Mouse (Mus musculus) liver, embryonic 13.5 days (tissue): Measurements from ENCODE around the gene Nudt1. TPM values are rescaled to one million over a fixed set of nuclear protein-coding genes. Genes with fewer than 3 reads are reported as not detected.
"Not testable (repeated sequence)": the region's sequence is repeated elsewhere in the genome, so short reads cannot be mapped to it uniquely, and the experiment has no call there.

ENCODE experiments used
- ATAC-seq: fragments of 200-750 bp; cut with Nextera tagmentation; 2 replicates; pipeline ENCODE4 v1.8.0; 2017; ENCODE audit warnings: low read depth, mild to moderate bottlenecking, moderate number of reproducible peaks, moderate library complexity
- DNase-seq: peaks from one replicate; pipeline ENCODE4 v3.0.0; 2022
- H3K27ac ChIP-seq: fragments of 300-500 bp; sonication (generic); 2 replicates; pipeline ENCODE4 v1.5.1; 2015; ENCODE audit warnings: moderate library complexity, mild to moderate bottlenecking, inconsistent platforms
- H3K27me3 ChIP-seq: fragments of 300-500 bp; sonication (generic); 2 replicates; pipeline ENCODE4 v1.6.1; 2015; ENCODE audit warnings: mild to moderate bottlenecking, inconsistent platforms
- H3K36me3 ChIP-seq: fragments of 300-500 bp; sonication (generic); 2 replicates; pipeline ENCODE4 v1.6.1; 2015; ENCODE audit warnings: mild to moderate bottlenecking, inconsistent platforms
- H3K4me1 ChIP-seq: fragments of 300-500 bp; sonication (generic); replicated peaks from 2 replicates; pipeline ENCODE4 v1.6.1; 2015; ENCODE audit warnings: inconsistent platforms
- H3K4me2 ChIP-seq: fragments of 300-500 bp; sonication (generic); 2 replicates; pipeline ENCODE4 v1.6.1; 2015; ENCODE audit warnings: inconsistent platforms, mild to moderate bottlenecking, moderate library complexity
- H3K4me3 ChIP-seq: fragments of 300-500 bp; sonication (generic); replicated peaks from 2 replicates; pipeline ENCODE4 v1.5.1; 2015; ENCODE audit warnings: mild to moderate bottlenecking, inconsistent platforms
- H3K9ac ChIP-seq: fragments of 300-500 bp; sonication (generic); 2 replicates; pipeline ENCODE4 v1.6.1; 2015; ENCODE audit warnings: mild to moderate bottlenecking, inconsistent platforms
- H3K9me3 ChIP-seq: fragments of 300-500 bp; sonication (generic); replicated peaks from 2 replicates; pipeline ENCODE4 v1.6.1; 2016; ENCODE audit warnings: inconsistent platforms
- WGBS: fragments of 180-500 bp; shearing (Covaris S2); methylation state at CpG from one replicate; pipeline ENCODE4 v1.1.7; 2015; ENCODE audit not compliant: insufficient replicate concordance; 5-methylcytosine and 5-hydroxymethylcytosine counted together
- polyA plus RNA-seq: library from polyadenylated mRNA; unstranded; fragments of >200 nt; fragmentation: Nextera tagmentation; extraction: Ambion mirVana; gene quantifications from 2 replicates; pipeline ENCODE4 v1.2.1, GENCODE M21; 2015

The Nudt1 gene
- polyA plus RNA-seq, 1 experiment from 2014 or later = 34.8 TPM

GRCm38 (mm10) chr5:140345244-140345643, 23.8 kb downstream of the Nudt1 start:
- Histone ChIP-seq H3K9ac (no peak overlapping the region), H3K9me3 (no peaks in the 10 kb centered on the region), H3K36me3 (peaks cover 57% of the 10 kb centered on the region), H3K27ac (no peak overlapping the region), H3K4me3 (no peak overlapping the region), H3K4me1 (peaks cover 3% of the 10 kb centered on the region; the same call in 1 of the 2 replicates), H3K4me2 (no peak overlapping the region), H3K27me3 (no peaks in the 10 kb centered on the region)
- WGBS = 72% methylated on average over 4 of the region's 4 CpGs
- ATAC-seq (no peak), DNase-seq (no peak)

- 41% methylated on average over 1 of the region's 1 CpGs for WGBS
- DNase-seq (no peak), ATAC-seq (no peak)
- Histone ChIP-seq H3K4me1 (peaks cover 3% of the 10 kb centered on the region; the same call in 1 of the 2 replicates), H3K36me3 (peaks cover 53% of the 10 kb centered on the region), H3K27ac (no peak overlapping the region), H3K27me3 (no peaks in the 10 kb centered on the region), H3K9me3 (no peaks in the 10 kb centered on the region), H3K4me3 (no peak overlapping the region), H3K4me2 (no peak overlapping the region), H3K9ac (no peak overlapping the region)
Observed at GRCm38 (mm10) chr5:140346050-140346449, 24.6 kb downstream of the Nudt1 start.

GRCm38 (mm10) chr5:140349882-140350281, 28.4 kb downstream of the Nudt1 start:
- no peak overlapping the region for H3K4me2 ChIP-seq
- peak overlapping the region; percentile 5; the same call in 1 of the 2 replicates for H3K9ac ChIP-seq
- H3K36me3 ChIP-seq = peaks cover 69% of the 10 kb centered on the region
- no peak overlapping the region for H3K27ac ChIP-seq
- DNase-seq (no peak), ATAC-seq (no peak)
- no peaks in the 10 kb centered on the region for H3K27me3 ChIP-seq
- peaks cover 3% of the 10 kb centered on the region; the same call in 1 of the 2 replicates for H3K4me1 ChIP-seq
- H3K4me3 ChIP-seq = no peak overlapping the region
- WGBS = 60% methylated on average over 9 of the region's 9 CpGs
- H3K9me3 ChIP-seq = no peaks in the 10 kb centered on the region

- 75% methylated on average over 8 of the region's 8 CpGs for WGBS
Observed at GRCm38 (mm10) chr5:140350731-140351497, 29.5 kb downstream of the Nudt1 start.

GRCm38 (mm10) chr5:140352352-140352751, 30.9 kb downstream of the Nudt1 start:
- Histone ChIP-seq H3K4me1 (peaks cover 3% of the 10 kb centered on the region; the same call in 1 of the 2 replicates), H3K36me3 (peaks cover 74% of the 10 kb centered on the region), H3K9ac (no peak overlapping the region), H3K9me3 (no peaks in the 10 kb centered on the region), H3K4me2 (no peak overlapping the region), H3K27ac (no peak overlapping the region), H3K27me3 (no peaks in the 10 kb centered on the region), H3K4me3 (no peak overlapping the region)
- WGBS = 87% methylated on average over 6 of the region's 6 CpGs
- ATAC-seq = no peak
- no peak for DNase-seq

More at GRCm38 (mm10) chr5:140350731-140351497, 29.5 kb downstream of the Nudt1 start:
- no peak for ATAC-seq
- Histone ChIP-seq H3K9ac (no peak overlapping the region), H3K27me3 (no peaks in the 10 kb centered on the region), H3K4me2 (no peak overlapping the region), H3K4me1 (peaks cover 3% of the 10 kb centered on the region; the same call in 1 of the 2 replicates), H3K36me3 (peaks cover 73% of the 10 kb centered on the region), H3K27ac (no peak overlapping the region), H3K9me3 (no peaks in the 10 kb centered on the region), H3K4me3 (no peak overlapping the region)
- DNase-seq = no peak

GRCm38 (mm10) chr5:140355934-140356333, 34.5 kb downstream of the Nudt1 start:
- ATAC-seq (no peak), DNase-seq (no peak)
- Histone ChIP-seq H3K4me3 (no peak overlapping the region), H3K9me3 (no peaks in the 10 kb centered on the region), H3K36me3 (peaks cover 82% of the 10 kb centered on the region), H3K9ac (no peak overlapping the region), H3K27me3 (no peaks in the 10 kb centered on the region), H3K4me2 (no peak overlapping the region), H3K27ac (no peak overlapping the region), H3K4me1 (no peaks in the 10 kb centered on the region)
- 73% methylated on average over 11 of the region's 11 CpGs for WGBS

- Histone ChIP-seq H3K9ac (no peak overlapping the region), H3K4me3 (no peak overlapping the region), H3K36me3 (peaks cover 66% of the 10 kb centered on the region), H3K27me3 (no peaks in the 10 kb centered on the region), H3K27ac (no peak overlapping the region), H3K4me1 (no peaks in the 10 kb centered on the region), H3K9me3 (no peaks in the 10 kb centered on the region), H3K4me2 (no peak overlapping the region)
- DNase-seq (no peak), ATAC-seq (no peak)
- 74% methylated on average over 3 of the region's 3 CpGs for WGBS
Observed at GRCm38 (mm10) chr5:140357466-140357865, 36.0 kb downstream of the Nudt1 start.

- no peak for ATAC-seq
- Histone ChIP-seq H3K4me3 (no peak overlapping the region), H3K9me3 (no peaks in the 10 kb centered on the region; the same call in 1 of the 2 replicates), H3K9ac (no peak overlapping the region), H3K27ac (no peak overlapping the region), H3K36me3 (peaks cover 43% of the 10 kb centered on the region), H3K4me1 (no peaks in the 10 kb centered on the region), H3K27me3 (no peaks in the 10 kb centered on the region), H3K4me2 (no peak overlapping the region)
- no peak for DNase-seq
- 75% methylated on average over 14 of the region's 14 CpGs for WGBS
Observed at GRCm38 (mm10) chr5:140359930-140360674, 38.6 kb downstream of the Nudt1 start.

GRCm38 (mm10) chr5:140364415-140364814, 43.0 kb downstream of the Nudt1 start:
- no peak for ATAC-seq
- no peak overlapping the region for H3K4me2 ChIP-seq
- 76% methylated on average over 5 of the region's 5 CpGs for WGBS
- H3K4me3 ChIP-seq = no peak overlapping the region
- H3K9me3 ChIP-seq = no peaks in the 10 kb centered on the region; the same call in 1 of the 2 replicates
- H3K9ac ChIP-seq = no peak overlapping the region
- H3K4me1 ChIP-seq = peaks cover 17% of the 10 kb centered on the region
- no peaks in the 10 kb centered on the region for H3K27me3 ChIP-seq
- no peak overlapping the region for H3K27ac ChIP-seq
- DNase-seq = no peak
- peaks cover 9% of the 10 kb centered on the region for H3K36me3 ChIP-seq

- H3K36me3 ChIP-seq, H3K27me3 ChIP-seq, H3K27ac ChIP-seq, H3K9me3 ChIP-seq, H3K9ac ChIP-seq, DNase-seq, H3K4me3 ChIP-seq, H3K4me2 ChIP-seq, ATAC-seq: not testable (repeated sequence)
- WGBS = 62% methylated on average over 2 of the region's 2 CpGs
- H3K4me1 ChIP-seq = peaks cover 42% of the 10 kb centered on the region
Observed at GRCm38 (mm10) chr5:140368126-140368525, 46.7 kb downstream of the Nudt1 start.

GRCm38 (mm10) chr5:140368926-140369325, 47.5 kb downstream of the Nudt1 start:
- 67% methylated on average over 4 of the region's 4 CpGs for WGBS

More at GRCm38 (mm10) chr5:140368926-140369325, 47.5 kb downstream of the Nudt1 start:
- H3K27me3 ChIP-seq = no peaks in the 10 kb centered on the region
- no peak overlapping the region for H3K4me3 ChIP-seq
- H3K36me3 ChIP-seq = no peaks in the 10 kb centered on the region; the same call in 1 of the 2 replicates
- no peak overlapping the region for H3K9ac ChIP-seq
- H3K4me1 ChIP-seq = peaks cover 48% of the 10 kb centered on the region
- DNase-seq (no peak), ATAC-seq (0 out of 2 replicates have a peak, but pooled peaks have one; percentile 14)
- H3K4me2 ChIP-seq = no peak overlapping the region
- no peaks in the 10 kb centered on the region for H3K9me3 ChIP-seq
- H3K27ac ChIP-seq = peak overlapping the region; percentile 64
